Mouse (Mus musculus): ENCODE measurements at regions not wholly inside any gene's neighbourhood (a gene's known extent, or its start where the extent isn't known, plus 50 kb on each side); places are given as distances from the start of the nearest gene placed in this dataset.

DNA sequence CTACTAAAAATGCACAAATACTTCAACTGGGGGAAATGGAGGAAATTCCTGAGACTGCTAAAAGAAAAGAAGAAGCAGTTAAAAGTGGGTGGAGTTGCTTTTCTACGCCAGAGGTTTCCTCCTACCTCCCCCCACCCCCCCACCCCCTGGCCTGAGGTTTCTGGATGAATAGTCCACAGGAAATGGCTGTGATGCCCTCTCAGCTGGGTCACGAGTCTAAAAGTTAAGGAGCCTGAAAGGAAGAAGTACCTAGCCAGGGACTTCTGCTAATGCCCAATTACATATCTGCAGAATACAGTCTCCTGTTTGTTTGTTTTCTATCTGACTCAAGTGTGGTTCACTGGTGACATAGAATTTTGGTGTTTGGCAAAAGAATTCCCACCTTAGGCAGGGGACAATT is 169.4 kb downstream of the Mtx2 start:
- WGBS: 20% methylated on average over 2 of the region's 2 CpGs

DNA sequence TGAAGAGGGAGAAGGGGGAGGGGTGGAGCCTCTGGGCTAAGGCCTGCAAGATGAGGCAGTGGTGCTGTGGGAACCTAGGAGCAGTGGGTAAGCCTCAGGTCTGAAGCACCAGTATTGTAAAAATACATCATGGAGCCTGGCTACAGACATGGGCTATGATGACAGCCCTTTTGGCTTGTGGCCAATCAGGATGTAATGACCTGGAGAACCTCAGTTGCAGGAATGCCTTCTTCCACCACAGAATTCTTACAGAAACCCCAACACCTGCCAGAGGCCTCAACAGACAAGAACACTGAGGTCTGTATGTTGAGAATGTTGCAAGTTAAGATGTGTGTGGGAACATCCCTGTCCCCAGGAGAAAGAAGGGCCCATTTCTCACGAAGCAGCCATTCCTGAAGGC is 172.1 kb downstream of the Mtx2 start:
- Histone ChIP-seq H3K4me1 (peaks cover 59% of the 10 kb centered on the region), H3K27me3 (replicated peaks; ENCODE audit: low read depth, poor library complexity, severe bottlenecking) (peaks cover 35% of the 10 kb centered on the region), H3K9me3 (no peaks in the 10 kb centered on the region), H3K27ac (replicated peaks) (no peak overlapping the region), H3K36me3 (replicated peaks) (no peaks in the 10 kb centered on the region), H3K4me3 (no peak overlapping the region)
- WGBS: 92% methylated on average over 1 of the region's 1 CpGs
- DNase-seq (ENCODE audit: low spot score): no peak

More for the DNA sequence above, 169.4 kb downstream of the Mtx2 start:
- H3K27me3 ChIP-seq (replicated peaks; ENCODE audit: low read depth, poor library complexity, severe bottlenecking): peaks cover 19% of the 10 kb centered on the region
- H3K4me1 ChIP-seq: peaks cover 42% of the 10 kb centered on the region
- no peaks in the 10 kb centered on the region for H3K36me3 ChIP-seq (replicated peaks)
- H3K9me3 ChIP-seq: no peaks in the 10 kb centered on the region
- H3K27ac ChIP-seq (replicated peaks): no peak overlapping the region
- DNase-seq (ENCODE audit: low spot score): no peak
- no peak overlapping the region for H3K4me3 ChIP-seq

DNA sequence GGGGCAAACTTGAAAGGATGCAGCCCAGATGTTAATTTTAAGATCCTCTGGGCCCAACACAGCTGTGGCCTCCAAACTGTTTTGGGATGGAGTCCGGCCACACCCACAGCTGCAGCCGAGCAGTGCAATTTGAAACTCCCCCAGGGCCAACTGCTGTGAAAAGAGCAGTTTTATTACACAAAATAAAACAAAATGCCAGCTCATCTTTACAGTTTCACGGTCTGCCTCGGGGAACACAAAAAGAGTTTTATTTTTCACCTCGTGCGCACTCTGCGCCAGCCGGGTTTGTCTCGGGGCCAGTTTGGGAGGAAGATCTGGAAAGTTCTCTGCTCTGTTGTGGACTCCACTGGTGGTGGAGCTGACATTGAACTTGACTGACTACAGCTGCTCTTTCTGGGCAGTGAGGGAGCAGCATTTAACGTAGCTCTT is 174.8 kb downstream of the Mtx2 start:
- Histone ChIP-seq H3K4me3 (0 out of 2 replicates have a peak overlapping the region, but pooled peaks have one; percentile 12), H3K36me3 (replicated peaks) (no peaks in the 10 kb centered on the region), H3K27ac (replicated peaks) (peak overlapping the region; percentile 54), H3K27me3 (replicated peaks; ENCODE audit: low read depth, poor library complexity, severe bottlenecking) (peaks cover 38% of the 10 kb centered on the region), H3K4me1 (peaks cover 36% of the 10 kb centered on the region), H3K9me3 (no peaks in the 10 kb centered on the region)
- 33% methylated on average over 10 of the region's 10 CpGs for WGBS
- DNase-seq (ENCODE audit: low spot score): peak; percentile 79

DNA sequence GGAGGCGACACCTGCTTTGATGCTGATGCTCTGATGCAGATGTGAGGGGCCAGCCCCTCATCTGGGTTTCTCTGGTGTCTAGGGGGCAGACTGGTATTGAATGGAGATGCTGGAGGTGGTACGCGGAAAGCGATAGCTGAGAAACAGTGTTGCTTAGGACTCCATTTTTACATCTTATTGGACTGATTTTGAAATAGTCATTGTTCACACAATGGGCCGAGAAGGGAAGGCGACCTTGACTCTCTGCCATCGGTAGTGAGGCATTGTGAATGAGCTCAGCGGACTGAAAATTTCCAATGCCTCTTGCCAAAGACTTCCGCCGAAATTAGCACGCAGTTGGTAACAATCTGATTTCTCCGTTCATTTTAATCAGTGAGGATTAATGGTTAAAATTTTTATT is 177.0 kb downstream of the Mtx2 start:
- DNase-seq (ENCODE audit: low spot score): no peak

DNA sequence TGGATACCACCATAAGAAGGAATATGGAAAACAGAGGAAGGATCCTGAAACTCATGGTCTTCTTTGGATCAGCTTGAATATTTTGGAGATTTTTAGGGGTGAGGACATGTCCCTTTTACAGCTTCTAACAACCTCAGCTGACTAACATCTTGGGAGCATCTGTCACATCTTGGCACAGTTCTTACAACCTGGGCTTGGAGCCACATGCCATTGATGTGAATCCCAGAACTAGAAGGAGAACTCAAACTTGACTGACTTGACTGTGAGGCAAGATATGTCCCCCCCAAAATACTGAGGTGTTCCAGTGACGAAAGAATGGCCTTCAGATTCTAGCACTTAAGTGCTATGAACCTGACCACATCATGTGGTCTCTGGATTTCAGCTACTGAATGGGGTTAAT is 182.5 kb downstream of the Mtx2 start:
- Histone ChIP-seq H3K4me1 (peaks cover 7% of the 10 kb centered on the region), H3K9me3 (no peaks in the 10 kb centered on the region), H3K27ac (replicated peaks) (no peak overlapping the region), H3K36me3 (replicated peaks) (no peaks in the 10 kb centered on the region), H3K27me3 (replicated peaks; ENCODE audit: low read depth, poor library complexity, severe bottlenecking) (0 out of 2 replicates have a peak, but pooled peaks cover 3% of the 10 kb centered on the region), H3K4me3 (no peak overlapping the region)
- 85% methylated on average over 1 of the region's 1 CpGs for WGBS
- DNase-seq (ENCODE audit: low spot score): no peak

More for the DNA sequence above, 177.0 kb downstream of the Mtx2 start:
- Histone ChIP-seq H3K4me1 (peaks cover 31% of the 10 kb centered on the region), H3K27ac (replicated peaks) (no peak overlapping the region), H3K4me3 (no peak overlapping the region), H3K9me3 (no peaks in the 10 kb centered on the region), H3K27me3 (replicated peaks; ENCODE audit: low read depth, poor library complexity, severe bottlenecking) (peaks cover 34% of the 10 kb centered on the region), H3K36me3 (replicated peaks) (no peaks in the 10 kb centered on the region)
- 94% methylated on average over 12 of the region's 12 CpGs for WGBS

DNA sequence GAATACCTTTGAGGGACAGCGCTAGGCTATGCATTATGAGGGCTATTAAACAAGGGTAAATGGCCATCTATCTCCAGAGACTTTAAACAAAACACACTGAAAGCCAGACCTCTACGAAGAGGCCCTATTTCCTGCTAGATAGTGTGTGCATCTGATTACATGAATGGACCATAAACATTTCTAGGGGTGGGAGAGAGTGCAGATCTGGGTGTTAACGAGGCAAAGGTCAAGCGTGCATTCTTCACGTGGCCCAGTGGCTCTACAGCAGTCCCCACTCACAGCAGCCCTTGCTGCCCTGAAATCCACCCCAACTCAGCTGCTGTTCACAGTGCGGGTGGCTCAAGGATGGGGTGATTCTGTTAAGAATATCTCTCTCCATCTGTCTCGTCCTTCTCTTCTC is 185.0 kb downstream of the Mtx2 start:
- Histone ChIP-seq H3K9me3 (no peaks in the 10 kb centered on the region), H3K4me3 (no peak overlapping the region), H3K27me3 (replicated peaks; ENCODE audit: low read depth, poor library complexity, severe bottlenecking) (no peaks in the 10 kb centered on the region), H3K36me3 (replicated peaks) (no peaks in the 10 kb centered on the region), H3K4me1 (peaks cover 7% of the 10 kb centered on the region), H3K27ac (replicated peaks) (no peak overlapping the region)
- WGBS: 72% methylated on average over 7 of the region's 7 CpGs
- no peak for DNase-seq (ENCODE audit: low spot score)

DNA sequence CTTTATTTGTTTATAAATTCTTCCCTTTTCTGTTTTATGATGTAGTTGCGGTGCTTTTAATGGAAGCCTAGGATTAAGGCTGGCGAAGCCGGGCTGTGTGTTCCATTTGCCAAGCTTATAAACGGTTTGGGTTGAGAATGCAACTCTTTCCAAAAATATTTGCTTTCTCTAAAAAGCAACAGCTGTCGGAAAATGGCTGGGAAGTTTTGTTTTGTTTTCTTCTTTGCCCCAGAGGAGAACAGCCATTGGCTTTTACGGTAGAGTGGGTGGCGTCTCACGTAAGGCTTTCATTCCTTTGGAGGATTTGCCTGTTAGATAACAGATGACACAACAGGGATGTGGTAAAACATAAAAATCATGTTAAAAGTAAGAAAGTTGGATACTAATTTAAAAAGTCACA is 186.4 kb downstream of the Mtx2 start:
- Histone ChIP-seq H3K9me3 (no peaks in the 10 kb centered on the region), H3K36me3 (replicated peaks) (no peaks in the 10 kb centered on the region), H3K4me3 (no peak overlapping the region), H3K27ac (replicated peaks) (no peak overlapping the region), H3K27me3 (replicated peaks; ENCODE audit: low read depth, poor library complexity, severe bottlenecking) (no peaks in the 10 kb centered on the region), H3K4me1 (peaks cover 7% of the 10 kb centered on the region)
- no peak for DNase-seq (ENCODE audit: low spot score)
- 84% methylated on average over 8 of the region's 8 CpGs for WGBS

DNA sequence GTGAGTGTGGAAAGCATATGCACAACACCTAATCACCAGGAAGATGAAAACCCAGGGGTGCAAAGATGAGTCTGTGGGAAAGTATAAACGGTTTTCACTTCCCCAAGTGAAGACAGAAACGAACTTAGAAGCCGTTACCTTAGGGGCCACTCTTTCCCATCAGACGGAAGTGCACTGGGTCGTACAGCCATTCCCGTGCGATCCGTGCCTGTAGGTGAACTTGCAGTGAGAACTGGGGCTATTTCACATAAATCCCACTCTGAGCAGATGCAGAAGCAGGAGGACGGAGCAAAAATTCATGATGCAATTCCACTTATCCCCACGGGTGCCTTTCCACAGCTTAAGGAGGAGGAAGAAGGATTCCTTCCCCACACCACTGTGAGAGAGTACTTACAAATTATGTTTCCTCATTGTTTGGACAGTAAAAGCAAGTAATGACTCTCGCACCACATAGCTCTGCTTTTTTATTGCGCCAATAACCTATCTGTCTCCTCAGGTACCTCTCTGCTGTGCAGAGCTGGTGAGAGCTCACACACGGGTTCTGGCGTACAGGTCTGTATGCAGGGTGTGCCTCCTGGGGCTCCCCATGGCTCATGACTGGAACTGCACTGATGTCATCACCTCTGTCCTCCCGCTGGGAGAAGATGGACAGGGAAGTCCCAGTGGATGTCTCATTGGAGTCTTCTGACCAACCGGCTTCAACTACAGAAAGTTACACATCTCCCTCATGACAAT is 189.6 kb downstream of the Mtx2 start:
- H3K27me3 ChIP-seq (replicated peaks; ENCODE audit: low read depth, poor library complexity, severe bottlenecking): no peaks in the 10 kb centered on the region
- no peaks in the 10 kb centered on the region for H3K36me3 ChIP-seq (replicated peaks)
- peaks cover 7% of the 10 kb centered on the region for H3K4me1 ChIP-seq
- no peak for DNase-seq (ENCODE audit: low spot score)
- no peak overlapping the region for H3K4me3 ChIP-seq
- 84% methylated on average over 16 of the region's 16 CpGs for WGBS
- no peak overlapping the region for H3K27ac ChIP-seq (replicated peaks)
- no peaks in the 10 kb centered on the region for H3K9me3 ChIP-seq

DNA sequence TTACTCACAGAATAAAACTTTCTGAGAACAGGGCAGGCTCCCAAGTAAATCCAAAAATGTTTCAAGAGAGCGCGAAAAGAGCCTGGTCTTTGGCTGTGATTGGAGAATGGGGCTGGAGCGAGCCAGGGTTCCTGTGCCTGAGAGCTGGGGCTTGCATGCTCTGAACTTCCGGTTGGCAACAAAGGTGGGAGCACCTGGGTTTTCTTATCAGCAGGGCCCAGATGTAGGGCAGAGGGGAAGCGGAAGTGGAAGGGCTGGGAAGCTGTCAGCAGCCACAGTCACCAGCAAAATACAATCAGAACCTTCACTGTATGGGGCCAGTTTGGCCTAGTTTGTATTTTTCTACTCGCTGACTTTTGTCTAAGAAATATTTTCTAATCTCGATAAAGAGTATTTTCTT is 193.9 kb downstream of the Mtx2 start:
- Histone ChIP-seq H3K27me3 (replicated peaks; ENCODE audit: low read depth, poor library complexity, severe bottlenecking) (no peaks in the 10 kb centered on the region), H3K36me3 (replicated peaks) (no peaks in the 10 kb centered on the region), H3K27ac (replicated peaks) (no peak overlapping the region), H3K9me3 (no peaks in the 10 kb centered on the region), H3K4me1 (peaks cover 10% of the 10 kb centered on the region), H3K4me3 (no peak overlapping the region)
- no peak for DNase-seq (ENCODE audit: low spot score)
- WGBS: 81% methylated on average over 7 of the region's 7 CpGs

DNA sequence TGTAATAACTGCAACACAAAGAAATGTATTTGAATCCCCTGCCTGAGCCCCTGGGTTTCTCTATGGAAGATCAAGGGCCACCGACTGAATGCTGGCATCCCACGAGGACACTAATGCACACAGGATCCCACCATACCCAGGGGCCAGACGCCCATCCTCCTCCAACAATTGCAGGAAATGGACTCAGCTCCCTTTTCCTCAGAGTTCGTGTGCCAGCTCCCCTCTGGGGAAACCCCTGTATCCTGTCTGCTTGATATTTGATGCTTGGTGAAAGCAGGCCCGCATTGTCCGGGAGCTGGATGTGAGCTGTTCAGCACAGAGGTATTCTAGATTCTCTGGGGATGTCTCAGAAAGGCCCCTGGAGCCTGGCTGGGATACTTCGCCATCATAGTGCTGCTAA is 196.0 kb downstream of the Mtx2 start:
- Histone ChIP-seq H3K4me1 (peaks cover 10% of the 10 kb centered on the region), H3K4me3 (no peak overlapping the region), H3K27ac (replicated peaks) (peak overlapping the region; percentile 35; the same call in 1 of the 2 replicates), H3K27me3 (replicated peaks; ENCODE audit: low read depth, poor library complexity, severe bottlenecking) (no peaks in the 10 kb centered on the region), H3K9me3 (no peaks in the 10 kb centered on the region), H3K36me3 (replicated peaks) (no peaks in the 10 kb centered on the region)
- 43% methylated on average over 7 of the region's 7 CpGs for WGBS
- peak; percentile 25 for DNase-seq (ENCODE audit: low spot score)

DNA sequence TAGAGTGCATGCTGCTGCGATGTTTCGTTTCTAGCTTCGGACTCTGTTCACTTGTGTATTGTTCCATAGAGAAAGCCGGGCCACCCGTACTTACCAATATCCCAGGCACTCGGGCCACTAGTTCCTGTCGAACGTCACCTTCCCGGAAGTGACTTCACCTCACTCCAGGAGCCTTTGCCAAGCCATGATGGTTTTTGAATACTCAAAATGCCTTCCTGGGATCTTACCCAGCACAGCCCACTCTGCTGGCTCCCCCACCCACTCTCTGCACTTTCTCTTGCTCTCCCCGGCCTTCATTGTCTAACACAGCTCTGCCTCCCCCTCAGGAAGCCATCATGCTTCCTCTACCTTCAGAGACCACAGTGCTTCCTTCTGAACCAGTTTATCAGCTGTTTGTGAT is 202.5 kb downstream of the Mtx2 start:
- Histone ChIP-seq H3K27me3 (replicated peaks; ENCODE audit: low read depth, poor library complexity, severe bottlenecking) (no peaks in the 10 kb centered on the region), H3K27ac (replicated peaks) (no peak overlapping the region), H3K4me3 (no peak overlapping the region), H3K36me3 (replicated peaks) (no peaks in the 10 kb centered on the region), H3K9me3 (no peaks in the 10 kb centered on the region), H3K4me1 (peaks cover 10% of the 10 kb centered on the region; the same call in 1 of the 2 replicates)
- WGBS: 89% methylated on average over 10 of the region's 10 CpGs
- DNase-seq (ENCODE audit: low spot score): no peak

DNA sequence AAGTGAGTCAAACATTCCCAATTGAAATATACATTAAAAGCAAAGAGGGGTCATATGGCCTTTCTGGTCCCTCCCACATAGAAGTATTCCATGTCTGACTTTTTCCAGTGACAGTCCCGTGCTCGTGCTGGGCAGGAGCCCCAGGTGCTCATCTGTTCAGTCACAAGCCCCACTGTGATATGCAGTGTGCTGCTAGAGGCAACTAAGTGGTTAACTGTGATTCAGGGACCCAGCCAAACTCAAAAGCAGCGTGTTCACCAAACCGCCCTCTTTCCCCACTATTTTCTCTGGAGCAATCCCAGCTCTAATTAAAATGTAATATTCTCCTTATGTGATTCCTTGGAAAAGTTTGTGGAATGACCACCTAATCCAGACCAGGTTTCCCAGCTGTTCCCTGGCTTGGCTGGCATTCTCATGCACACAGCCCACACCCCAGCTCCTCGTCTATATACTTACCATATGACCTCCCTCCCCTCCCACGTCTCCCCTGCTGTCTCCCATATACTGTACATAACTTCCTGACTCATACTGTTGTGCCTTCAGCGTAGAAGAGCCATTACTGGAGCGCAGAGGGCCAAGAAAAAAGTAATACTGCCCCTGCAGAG is 203.6 kb downstream of the Mtx2 start:
- H3K27ac ChIP-seq (replicated peaks): no peak overlapping the region
- no peaks in the 10 kb centered on the region for H3K9me3 ChIP-seq
- peaks cover 10% of the 10 kb centered on the region; the same call in 1 of the 2 replicates for H3K4me1 ChIP-seq
- no peaks in the 10 kb centered on the region for H3K27me3 ChIP-seq (replicated peaks; ENCODE audit: low read depth, poor library complexity, severe bottlenecking)
- DNase-seq (ENCODE audit: low spot score): peak; percentile 49
- no peaks in the 10 kb centered on the region for H3K36me3 ChIP-seq (replicated peaks)
- H3K4me3 ChIP-seq: no peak overlapping the region
- WGBS: 39% methylated on average over 8 of the region's 8 CpGs

DNA sequence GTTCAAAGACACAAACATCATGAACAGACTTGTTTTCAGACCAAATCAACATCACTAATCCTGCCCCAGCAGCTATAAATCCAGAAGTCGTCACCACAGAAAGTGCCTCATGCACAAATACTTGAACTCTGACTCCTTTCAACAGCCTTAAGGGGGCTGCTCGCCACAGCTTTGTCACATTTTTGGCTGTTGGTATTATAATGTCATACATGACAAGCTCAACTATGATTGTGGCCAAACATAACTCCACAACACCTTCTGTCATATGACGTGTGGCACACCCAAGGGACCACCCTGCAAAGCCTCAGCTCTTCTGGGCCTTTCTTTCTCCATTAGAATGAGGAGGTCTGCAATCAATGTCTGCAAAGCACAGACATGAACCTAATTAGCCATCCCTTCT is 209.1 kb downstream of the Mtx2 start:
- DNase-seq (ENCODE audit: low spot score): no peak
- H3K27ac ChIP-seq (replicated peaks): no peak overlapping the region
- H3K4me3 ChIP-seq: no peak overlapping the region
- peaks cover 2% of the 10 kb centered on the region; the same call in 1 of the 2 replicates for H3K4me1 ChIP-seq
- H3K27me3 ChIP-seq (replicated peaks; ENCODE audit: low read depth, poor library complexity, severe bottlenecking): 0 out of 2 replicates have a peak, but pooled peaks cover 4% of the 10 kb centered on the region
- H3K36me3 ChIP-seq (replicated peaks): no peaks in the 10 kb centered on the region
- H3K9me3 ChIP-seq: no peaks in the 10 kb centered on the region
- 80% methylated on average over 3 of the region's 3 CpGs for WGBS
